Mouse (Mus musculus) heart, postnatal 14 days (tissue): Measurements from ENCODE around the gene Ppox. TPM values are rescaled to one million over a fixed set of nuclear protein-coding genes. Genes with fewer than 3 reads are reported as not detected.

Experiments used
- DNase-seq, 2 experiments: peaks; one replicate each; pipeline ENCODE4 v3.0.0; 2021 to 2022
- intact Hi-C: fragments of 180-260 bp; cut with DNase I; formaldehyde crosslinking; loops from one replicate; pipeline ENCODE4 v1.15.1; 2025
- total RNA-seq, 2 experiments: library from RNA; stranded (reverse); gene quantifications; 2 replicates each; pipeline ENCODE4 v1.2.3; 2021

Ppox gene
- total RNA-seq, 2 experiments from 2014 or later: 16.4 to 21.3 TPM

GRCm38 (mm10) chr1:171226780-171227179, 54.2 kb downstream of the Ppox start:
- DNase-seq: no peak
- intact Hi-C loops: no loop called here

Other genes with a start within 250 kb of the Ppox start
- gene Fcgr3, start 216.3 kb downstream of the Ppox start, total RNA-seq: 10 to 100 TPM; 11.8 to 11.9 TPM
- 1 to 10 TPM in 1 of 2 experiments, under 1 TPM in 1; 1.00 to 2.1 TPM for gene Cfap126, start 167.3 kb downstream of the Ppox start, total RNA-seq
- gene Sdhc, start 130.6 kb downstream of the Ppox start, total RNA-seq: 1,000 to 10,000 TPM; 1,008 to 1,038 TPM
- 10 to 100 TPM in 1 of 2 experiments, not detected in 1; 18.9 TPM for gene Mpz, start 130.5 kb downstream of the Ppox start, total RNA-seq
- gene Pcp4l1, start 84.9 kb downstream of the Ppox start, total RNA-seq: 100 to 1,000 TPM; 180 to 188 TPM
- under 1 TPM in 1 of 2 experiments, not detected in 1; 0.14 TPM for gene Nr1i3, start 67.2 kb downstream of the Ppox start, total RNA-seq
- gene Tomm40l, start 58.7 kb downstream of the Ppox start, total RNA-seq: 10 to 100 TPM; 86.2 to 92.8 TPM
- gene Apoa2, start 56.1 kb downstream of the Ppox start, total RNA-seq: 1 to 10 TPM; 1.6 to 4.0 TPM
- gene Fcer1g, start 46.8 kb downstream of the Ppox start, total RNA-seq: 10 to 100 TPM; 10.2 to 11.6 TPM
- 1 to 10 TPM; 2.9 to 3.6 TPM for gene Adamts4, start 30.8 kb downstream of the Ppox start, total RNA-seq
- 1,000 to 10,000 TPM; 1,236 to 1,272 TPM for gene Ndufs2, start 29.8 kb downstream of the Ppox start, total RNA-seq
- 10 to 100 TPM; 19.5 to 25.7 TPM for gene B4galt3, start 10.9 kb downstream of the Ppox start, total RNA-seq
- 10 to 100 TPM; 20.0 to 22.4 TPM for gene Usp21, start 6.8 kb upstream of the Ppox start, total RNA-seq
- gene Ufc1, start 13.8 kb upstream of the Ppox start, total RNA-seq: 10 to 100 TPM; 82.9 to 88.2 TPM
- 10 to 100 TPM; 24.4 to 25.9 TPM for gene Dedd, start 48.0 kb upstream of the Ppox start, total RNA-seq
- 10 to 100 TPM; 20.0 to 24.6 TPM for gene Nit1, start 64.5 kb upstream of the Ppox start, total RNA-seq
- 10 to 100 TPM; 63.7 to 74.3 TPM for gene Pfdn2, start 64.5 kb upstream of the Ppox start, total RNA-seq
- under 1 TPM in 1 of 2 experiments, not detected in 1; 0.17 TPM for gene Klhdc9, start 79.6 kb upstream of the Ppox start, total RNA-seq
- under 1 TPM; 0.14 to 0.15 TPM for gene Nectin4, start 88.9 kb upstream of the Ppox start, total RNA-seq
- gene Arhgap30, start 107.8 kb upstream of the Ppox start, total RNA-seq: 1 to 10 TPM; 2.3 to 4.5 TPM
- gene Usf1, start 130.1 kb upstream of the Ppox start, total RNA-seq: 10 to 100 TPM; 42.3 to 46.1 TPM
- 1 to 10 TPM; 2.2 to 2.5 TPM for gene Tstd1, start 137.7 kb upstream of the Ppox start, total RNA-seq
- gene F11r, start 156.3 kb upstream of the Ppox start, total RNA-seq: 10 to 100 TPM; 46.3 to 48.9 TPM
- gene Alyref2, start 222.3 kb upstream of the Ppox start, total RNA-seq: 1 to 10 TPM; 2.8 to 3.2 TPM